ENCODE assay signal across 8 mouse cellular contexts in genomic region chr1:56972251-56972949, GRCm38 (mm10). TPM values are rescaled to one million over a fixed set of nuclear protein-coding genes. Genes with fewer than 3 reads are reported as not detected.
DNase-seq lines count a peak whose midpoint lies in the region; ATAC-seq and TF ChIP-seq lines count a peak whose summit lies in the region.

No protein-coding gene starts in this region.

- H3K4me2 ChIP-seq in forebrain, embryonic 12.5 days = peak overlapping the region; percentile 97

- peak overlapping the region; percentile 91 for H3K27ac ChIP-seq in forebrain, embryonic 12.5 days
- no peak overlapping the region for H3K27ac ChIP-seq in testis, adult 2 months (ENCODE audit: control insufficient read depth, insufficient read depth, low read depth, low read length)

- TF ChIP-seq POLR2A in testis, adult 2 months (IDR thresholded peaks at IDR 0.05; ENCODE audit: control insufficient read depth, low read depth, low read length) = no peak

- peaks cover 46% of the 10 kb centered on the region for H3K4me1 ChIP-seq in forebrain, embryonic 12.5 days
- H3K4me1 ChIP-seq in testis, adult 2 months (ENCODE audit: control insufficient read depth, insufficient read depth, low read length) = peaks cover 20% of the 10 kb centered on the region

- H3K9ac ChIP-seq in forebrain, embryonic 12.5 days = peak overlapping the region; percentile 85

- H3K9me3 ChIP-seq in forebrain, embryonic 12.5 days = no peaks in the 10 kb centered on the region

- intact Hi-C loops in heart, postnatal 36 days (cut with DNase I) = loop anchor here (10.0 kb wide), 2 partner anchors 1018 to 1738 kb away; partner anchors contain the start of gene Mars2

- 1% methylated on average over 82 of the region's 83 CpGs for WGBS in forebrain, embryonic 12.5 days

- no peak for TF ChIP-seq CTCF in testis, adult 2 months (IDR thresholded peaks at IDR 0.05; ENCODE audit: control insufficient read depth, insufficient read depth, insufficient replicate concordance, low read depth, low read length)

- H3K27me3 ChIP-seq in forebrain, embryonic 12.5 days = peaks cover 50% of the 10 kb centered on the region
- peaks cover 2% of the 10 kb centered on the region; the same call in 1 of the 2 replicates for H3K27me3 ChIP-seq in testis, adult 2 months (ENCODE audit: control insufficient read depth, insufficient read depth, low read length)

- DNase-seq in layer of hippocampus, adult 11-12 months (ENCODE audit: low spot score) = peak; percentile 37
- no peak for DNase-seq in layer of hippocampus, adult 8-10 months (ENCODE audit: low spot score in 2 of 2)
- DNase-seq in adrenal gland, postnatal 36 days = peak; percentile 77 to 78
- peak; percentile 59 to 80 for DNase-seq in heart, postnatal 36 days
- peak; percentile 42 to 43 for DNase-seq in layer of hippocampus, postnatal 36 days

- peak; percentile 71 for ATAC-seq in forebrain, embryonic 12.5 days (ENCODE audit: low FRiP score)
- ATAC-seq in megakaryocyte-erythroid progenitor cell, adult 5-6 weeks (replicated peaks; ENCODE audit: low FRiP score, low TSS enrichment, poor library complexity, severe bottlenecking) = 0 out of 2 replicates have a peak, but pooled peaks have one; percentile 40

- H3K4me3 ChIP-seq in forebrain, embryonic 12.5 days (replicated peaks) = peak overlapping the region; percentile 78
- peak overlapping the region; percentile 95 for H3K4me3 ChIP-seq in testis, adult 2 months (ENCODE audit: control insufficient read depth, low read depth, low read length)

- H3K36me3 ChIP-seq in forebrain, embryonic 12.5 days (replicated peaks) = no peaks in the 10 kb centered on the region
- no peaks in the 10 kb centered on the region for H3K36me3 ChIP-seq in testis, adult 2 months (ENCODE audit: control insufficient read depth, insufficient read depth, low read length)

RNA-seq across cellular contexts. Expression of gene Satb2, which starts 6.0 kb away (rescaled TPM):
- total RNA-seq in layer of hippocampus, adult 8-10 months (2022) = 10 to 100 TPM; 15.4 to 20.3 (median 16.3) TPM
- total RNA-seq in adrenal gland, postnatal 36 days (2021) = 1 to 10 TPM; 2.6 to 3.7 TPM
- polyA plus RNA-seq in forebrain, embryonic 12.5 days (2016; fragmentation: Nextera tagmentation; extraction: Ambion mirVana) = 2.5 and 2.6 TPM in 2 replicates
- under 1 TPM; 0.35 to 0.36 TPM for total RNA-seq in heart, postnatal 36 days (2021)
- 10 to 100 TPM; 16.4 to 17.7 TPM for total RNA-seq in layer of hippocampus, postnatal 36 days (2021)
- total RNA-seq in megakaryocyte-erythroid progenitor cell, adult 5-6 weeks (2014; fragmentation: Nextera tagmentation) = 0.17 and 1.8 TPM in 2 replicates
- total RNA-seq in megakaryocyte-erythroid progenitor cell, adult 5-6 weeks (2017) = not detected in 2 replicates
- 0.90 and 1.3 TPM in 2 replicates for polyA plus RNA-seq in testis, adult 2 months (2012; rRNA removed)

Comparison
In these comparisons a context has a peak if more than half of its experiments do, and no peak if none do; other contexts are left out.
1. DNase-seq: peak in layer of hippocampus, adult 11-12 months (single experiment), adrenal gland, postnatal 36 days (2 of 2), heart, postnatal 36 days (2 of 2) and layer of hippocampus, postnatal 36 days (2 of 2); none in layer of hippocampus, adult 8-10 months (0 of 2).